Mouse (Mus musculus): Measurements from ENCODE around the gene Ptpra.
"Not testable (repeated sequence)": the region's sequence is repeated elsewhere in the genome, so short reads cannot be mapped to it uniquely, and the experiment has no call there.

Gene Ptpra

DNA sequence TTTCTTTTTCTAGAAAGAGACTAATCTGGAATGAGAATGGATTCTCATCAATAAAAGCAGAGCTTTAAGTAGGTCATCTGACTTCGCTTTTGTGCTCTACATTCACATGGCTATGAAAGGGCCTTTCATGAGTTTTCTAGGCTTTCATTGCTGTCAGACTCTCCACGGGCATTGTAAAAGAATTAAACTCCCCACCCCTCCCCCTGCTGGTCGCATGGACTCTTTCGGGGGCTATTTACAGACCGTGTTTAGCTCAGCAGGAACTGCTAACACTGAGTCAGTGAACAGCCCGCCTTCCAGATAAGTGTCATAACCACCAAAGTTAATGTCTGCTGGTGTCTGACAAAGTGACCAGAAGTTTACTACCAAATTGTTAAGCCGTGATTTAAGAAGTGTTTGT is 41.5 kb downstream of the Ptpra start:
- no peak for DNase-seq

- not testable (repeated sequence) for DNase-seq
Observed at GRCm38 (mm10) chr2:130495114-130495513, 45.0 kb downstream of the Ptpra start.

DNA sequence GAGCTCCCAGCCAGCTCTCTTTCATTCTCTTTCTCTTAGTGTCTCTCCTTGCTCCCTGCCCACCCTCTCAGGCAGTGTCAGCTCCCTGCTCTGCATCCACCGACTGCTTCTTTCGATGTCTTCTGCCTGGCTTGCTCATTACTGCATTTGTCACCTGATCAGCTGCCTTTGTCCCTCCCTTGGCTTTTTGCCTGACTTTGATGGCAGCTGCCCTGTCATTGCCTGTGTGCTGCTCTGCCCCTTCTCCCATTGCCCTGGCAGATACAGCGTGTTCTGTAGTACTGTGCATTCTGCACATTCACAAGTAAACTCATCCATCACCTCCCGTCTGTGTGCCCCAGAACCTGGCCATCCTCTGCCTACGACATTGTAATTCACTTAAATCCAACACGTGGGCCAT is 46.0 kb downstream of the Ptpra start:
- no peak for DNase-seq

DNA sequence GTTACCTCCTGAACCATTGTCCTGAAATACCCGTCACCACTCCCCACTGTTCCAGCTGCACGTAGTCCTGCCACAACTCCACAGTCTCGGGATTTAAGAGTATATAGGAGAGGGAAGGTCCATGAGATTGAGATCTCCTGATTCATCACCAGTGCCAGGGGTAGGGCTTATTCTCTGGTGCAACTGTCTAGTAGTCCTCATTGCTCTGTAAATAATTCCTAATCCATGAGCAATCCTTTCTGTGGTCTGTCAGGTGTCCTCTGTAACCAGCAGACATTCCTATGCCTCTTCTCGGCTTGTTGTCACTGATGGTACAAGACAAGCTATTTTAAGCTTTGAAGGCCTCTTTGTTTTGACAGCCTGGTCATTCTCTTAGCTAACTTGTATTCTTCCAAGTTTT is 46.9 kb downstream of the Ptpra start:
- no peak for DNase-seq

DNA sequence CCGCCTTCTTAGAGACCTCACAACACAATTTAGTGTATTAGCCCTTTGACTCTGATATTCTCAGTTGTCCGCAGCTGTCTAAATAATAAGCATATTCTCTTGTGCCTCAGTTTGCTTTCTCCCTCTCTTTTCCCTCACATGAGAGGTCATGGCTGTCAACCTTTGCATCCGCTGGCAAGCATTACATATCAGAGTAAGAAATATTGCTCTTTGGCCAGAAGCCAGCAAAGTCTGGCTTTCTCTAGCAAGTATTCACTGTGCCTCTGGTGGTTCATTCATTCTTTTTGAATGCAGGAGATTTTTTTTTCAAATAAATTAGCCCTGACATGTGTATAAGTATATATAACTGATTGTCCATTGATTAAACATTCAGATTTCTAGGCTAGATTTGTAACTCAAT is 49.5 kb downstream of the Ptpra start:
- no peak for DNase-seq

GRCm38 (mm10) chr2:130501556-130501955 is 51.5 kb downstream of the Ptpra start:
- no peak for DNase-seq

- not testable (repeated sequence) for DNase-seq
Observed at GRCm38 (mm10) chr2:130511616-130512015, 61.5 kb downstream of the Ptpra start.

DNA sequence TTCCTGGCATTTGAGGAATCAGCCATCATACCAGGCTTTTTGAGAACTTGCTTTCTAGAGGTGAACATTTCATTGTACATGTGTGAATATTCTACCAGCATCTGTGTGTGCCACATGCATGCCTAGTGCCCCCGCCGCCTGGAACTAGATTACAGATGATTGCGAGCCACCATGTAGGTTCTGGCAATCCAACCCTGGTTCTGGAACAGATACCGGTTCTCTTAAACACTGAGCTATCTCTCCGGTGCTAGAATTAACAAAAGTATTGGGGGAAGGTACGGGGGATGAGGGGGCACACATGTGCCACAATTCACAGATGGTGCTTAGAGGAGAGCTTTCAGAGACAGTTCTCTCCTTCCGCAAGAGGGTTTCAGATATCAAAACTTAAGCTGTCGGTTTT is 63.8 kb downstream of the Ptpra start:
- DNase-seq, result no peak

- DNase-seq, result no peak
Observed at GRCm38 (mm10) chr2:130515791-130516190, 65.7 kb downstream of the Ptpra start.

- DNase-seq, result no peak
Observed at GRCm38 (mm10) chr2:130521927-130522326, 71.8 kb downstream of the Ptpra start.

DNA sequence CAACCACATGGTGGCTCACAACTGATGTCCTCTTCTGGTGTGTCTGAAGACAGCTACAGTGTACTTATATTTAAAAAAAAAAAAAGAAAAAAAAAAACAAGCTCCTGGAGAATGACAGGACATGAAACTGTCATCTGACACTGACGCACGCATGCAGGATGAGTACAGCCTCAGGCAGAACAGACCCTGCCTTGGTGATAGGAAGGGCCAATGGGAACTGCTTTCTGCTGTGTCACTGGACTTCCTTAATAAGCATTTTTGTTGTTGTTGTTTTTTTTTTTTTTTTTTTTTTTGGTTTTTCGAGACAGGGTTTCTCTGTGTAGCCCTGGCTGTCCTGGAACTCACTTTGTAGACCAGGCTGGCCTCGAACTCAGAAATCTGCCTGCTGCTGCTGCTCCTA is 75.4 kb downstream of the Ptpra start:
- not testable (repeated sequence) for DNase-seq

GRCm38 (mm10) chr2:130528457-130528856 is 78.4 kb downstream of the Ptpra start:
- no peak for DNase-seq

DNA sequence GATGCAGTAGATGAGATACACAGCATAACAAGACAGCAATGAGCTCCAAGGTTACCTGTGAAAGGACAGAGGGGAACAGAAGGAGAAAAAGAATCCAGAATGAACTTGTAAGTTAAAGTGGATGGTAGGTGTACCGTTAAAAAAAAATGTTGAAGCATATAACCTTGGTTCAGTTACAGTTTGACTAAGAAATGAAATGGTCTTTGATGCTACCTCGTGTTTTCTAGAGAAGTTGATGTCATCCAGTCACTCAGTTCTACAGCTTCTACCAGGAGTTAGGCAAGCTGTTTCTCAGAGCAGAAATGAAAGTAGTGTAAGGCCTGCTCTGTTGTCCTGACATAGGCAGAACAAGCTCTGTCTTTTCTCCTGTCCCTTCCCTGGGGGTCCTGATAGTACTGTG is 79.2 kb downstream of the Ptpra start:
- no peak for DNase-seq

DNA sequence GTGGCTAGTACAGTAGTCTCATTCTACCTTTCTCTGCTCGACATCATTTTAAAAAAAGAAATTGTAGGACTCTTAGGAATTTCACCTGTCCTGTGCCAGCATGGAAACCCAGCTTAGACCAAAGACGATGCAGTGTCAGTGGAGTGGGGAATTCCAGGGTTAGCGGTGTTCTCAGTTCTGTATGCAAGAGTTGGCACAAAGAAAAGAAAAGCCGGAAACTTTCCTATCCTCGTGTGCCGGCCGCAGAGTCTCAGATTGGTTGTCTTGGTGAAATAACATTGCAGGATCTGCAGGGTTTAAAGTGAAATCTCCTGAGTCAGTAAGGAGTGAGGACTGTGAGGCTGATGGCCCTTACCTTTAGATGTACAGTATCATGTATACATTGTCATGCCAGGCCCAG is 79.8 kb downstream of the Ptpra start:
- no peak for DNase-seq

GRCm38 (mm10) chr2:130532201-130532600 is 82.1 kb downstream of the Ptpra start:
- no peak for DNase-seq

- DNase-seq, result no peak
Observed at GRCm38 (mm10) chr2:130535017-130535416, 84.9 kb downstream of the Ptpra start.

DNA sequence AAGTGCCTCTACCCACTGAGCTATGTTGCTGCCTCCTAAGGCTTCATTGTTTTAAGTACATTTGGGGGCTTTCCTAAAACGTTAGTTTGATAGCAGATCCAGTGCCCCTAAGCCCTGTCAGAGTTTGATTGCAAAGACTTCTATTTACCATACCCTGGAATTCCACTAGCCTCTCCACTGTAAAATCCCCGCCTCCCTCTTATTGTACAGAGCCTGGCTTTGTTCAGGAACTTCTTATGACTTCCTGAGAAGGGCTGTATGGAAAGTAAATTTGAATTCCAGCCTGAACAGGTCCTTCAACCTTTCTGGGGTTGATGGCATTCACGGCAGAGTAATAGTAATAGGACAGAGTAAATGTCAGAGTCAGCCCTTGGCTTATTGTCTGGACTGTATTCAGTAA is 86.8 kb downstream of the Ptpra start:
- DNase-seq, result no peak

DNA sequence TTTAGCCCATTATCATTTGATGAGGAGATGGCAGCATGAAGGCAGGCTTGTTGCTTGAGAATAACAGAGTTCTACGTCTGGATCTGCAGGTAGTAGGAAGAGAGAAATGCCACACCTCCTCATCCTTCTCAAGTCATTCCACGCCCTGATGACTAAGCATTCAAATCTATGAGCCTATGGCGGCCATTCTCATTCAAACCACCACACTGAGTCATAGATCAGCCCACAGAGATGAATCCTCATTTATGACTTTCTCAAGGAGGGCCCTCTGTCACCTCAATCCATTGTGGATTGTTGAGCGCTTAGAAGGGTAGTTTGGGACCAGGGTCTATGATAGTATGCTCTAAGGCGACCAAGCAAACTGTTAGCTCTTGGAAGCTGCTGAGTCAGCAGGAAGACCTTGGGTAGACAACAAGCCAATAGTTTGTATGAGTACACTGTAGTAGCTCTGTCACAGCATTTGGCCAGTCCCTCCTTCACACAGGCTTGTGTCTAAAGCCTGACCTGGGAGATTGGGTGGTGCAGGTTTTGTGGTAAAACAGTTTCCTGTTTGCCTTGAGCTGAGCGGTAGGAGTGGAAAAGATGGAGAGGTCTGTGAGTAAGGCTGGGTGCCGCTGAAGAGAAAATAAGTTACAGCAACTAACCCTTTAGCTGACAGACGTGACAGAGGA is 88.9 kb downstream of the Ptpra start:
- DNase-seq, result no peak

DNA sequence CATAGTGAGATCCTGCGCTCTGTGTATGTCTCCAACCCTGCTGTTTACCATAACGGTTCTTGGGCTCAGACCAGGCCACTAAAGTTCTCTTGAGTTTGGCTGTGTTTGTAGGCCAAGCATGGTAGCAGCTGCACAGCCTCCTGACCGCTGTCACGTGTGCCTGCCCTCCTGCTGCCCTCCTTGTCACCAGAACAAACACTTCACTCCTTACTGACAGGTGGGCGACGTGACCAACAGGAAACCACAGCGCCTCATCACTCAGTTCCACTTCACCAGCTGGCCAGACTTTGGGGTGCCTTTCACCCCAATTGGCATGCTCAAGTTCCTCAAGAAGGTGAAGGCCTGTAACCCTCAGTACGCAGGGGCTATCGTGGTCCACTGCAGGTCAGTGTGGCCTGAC is 90.2 kb downstream of the Ptpra start:
- DNase-seq, result peak in 1 of 2 experiments; percentile 13

GRCm38 (mm10) chr2:130546957-130547356 is 96.9 kb downstream of the Ptpra start:
- no peak for DNase-seq

- no peak for DNase-seq
Observed at GRCm38 (mm10) chr2:130554841-130555240, 104.8 kb downstream of the Ptpra start.

GRCm38 (mm10) chr2:130556292-130556691 is 106.2 kb downstream of the Ptpra start:
- DNase-seq, result no peak

GRCm38 (mm10) chr2:130557462-130557861 is 107.4 kb downstream of the Ptpra start:
- DNase-seq, result no peak

- no peak for DNase-seq
Observed at GRCm38 (mm10) chr2:130558015-130558414, 107.9 kb downstream of the Ptpra start.

All from spleen, adult 18-20 months (tissue).